Mouse (Mus musculus): ENCODE data around the gene Osbpl11. TPM values are rescaled to one million over a fixed set of nuclear protein-coding genes. Genes with fewer than 3 reads are reported as not detected.

The Osbpl11 gene
- polyA plus RNA-seq, 1 experiment from 2014 or later, result 19.7 TPM

GRCm38 (mm10) chr16:33179911-33180310 is 5.0 kb upstream of the Osbpl11 start:
- Histone ChIP-seq H3K9ac (ENCODE audit: low read depth, low read length) (no peak overlapping the region), H3K27ac (ENCODE audit: low read depth, low read length) (no peak overlapping the region), H3K9me3 (ENCODE audit: control insufficient read depth, low read length) (no peaks in the 10 kb centered on the region), H3K27me3 (ENCODE audit: control insufficient read depth, insufficient read depth, low read length) (no peaks in the 10 kb centered on the region), H3K4me1 (replicated peaks; ENCODE audit: control insufficient read depth, insufficient read depth, low read length) (no peaks in the 10 kb centered on the region), H3K4me3 (ENCODE audit: low read depth, low read length) (no peak overlapping the region), H3K4me2 (replicated peaks; ENCODE audit: low read depth, low read length) (no peak overlapping the region), H3K36me3 (ENCODE audit: control insufficient read depth, insufficient read depth, low read length) (no peaks in the 10 kb centered on the region)
- DNase-seq (ENCODE audit: low spot score) (no peak), ATAC-seq (ENCODE audit: low FRiP score) (no peak)
- WGBS, result 83% methylated on average over 3 of the region's 3 CpGs

GRCm38 (mm10) chr16:33180793-33181192 is 4.1 kb upstream of the Osbpl11 start:
- Histone ChIP-seq H3K27me3 (ENCODE audit: control insufficient read depth, insufficient read depth, low read length) (no peaks in the 10 kb centered on the region), H3K9me3 (ENCODE audit: control insufficient read depth, low read length) (no peaks in the 10 kb centered on the region), H3K4me2 (replicated peaks; ENCODE audit: low read depth, low read length) (no peak overlapping the region), H3K4me3 (ENCODE audit: low read depth, low read length) (no peak overlapping the region), H3K27ac (ENCODE audit: low read depth, low read length) (no peak overlapping the region), H3K9ac (ENCODE audit: low read depth, low read length) (no peak overlapping the region), H3K4me1 (replicated peaks; ENCODE audit: control insufficient read depth, insufficient read depth, low read length) (no peaks in the 10 kb centered on the region; the same call in 1 of the 2 replicates), H3K36me3 (ENCODE audit: control insufficient read depth, insufficient read depth, low read length) (no peaks in the 10 kb centered on the region)
- 70% methylated on average over 3 of the region's 3 CpGs for WGBS
- DNase-seq (ENCODE audit: low spot score) (no peak), ATAC-seq (ENCODE audit: low FRiP score) (no peak)

GRCm38 (mm10) chr16:33185261-33186046 is 583 bp downstream of the Osbpl11 start:
- H3K27me3 ChIP-seq (ENCODE audit: control insufficient read depth, insufficient read depth, low read length), result no peaks in the 10 kb centered on the region
- peak overlapping the region; percentile 79 for H3K27ac ChIP-seq (ENCODE audit: low read depth, low read length)
- peak; percentile 86 for ATAC-seq (ENCODE audit: low FRiP score)
- peak overlapping the region; percentile 92 for H3K4me2 ChIP-seq (replicated peaks; ENCODE audit: low read depth, low read length)
- H3K36me3 ChIP-seq (ENCODE audit: control insufficient read depth, insufficient read depth, low read length), result no peaks in the 10 kb centered on the region
- peaks cover 3% of the 10 kb centered on the region; the same call in 1 of the 2 replicates for H3K4me1 ChIP-seq (replicated peaks; ENCODE audit: control insufficient read depth, insufficient read depth, low read length)
- DNase-seq (ENCODE audit: low spot score), result peak; percentile 42
- H3K9me3 ChIP-seq (ENCODE audit: control insufficient read depth, low read length), result no peaks in the 10 kb centered on the region
- peak overlapping the region; percentile 86 for H3K4me3 ChIP-seq (ENCODE audit: low read depth, low read length)
- under 1% methylated on average over 48 of the region's 59 CpGs for WGBS
- H3K9ac ChIP-seq (ENCODE audit: low read depth, low read length), result peak overlapping the region; percentile 87

GRCm38 (mm10) chr16:33186134-33186533 is 1.3 kb downstream of the Osbpl11 start:
- H3K27ac ChIP-seq (ENCODE audit: low read depth, low read length), result no peak overlapping the region
- DNase-seq (ENCODE audit: low spot score), result peak; percentile 11
- peak overlapping the region; percentile 92 for H3K4me2 ChIP-seq (replicated peaks; ENCODE audit: low read depth, low read length)
- H3K4me1 ChIP-seq (replicated peaks; ENCODE audit: control insufficient read depth, insufficient read depth, low read length), result peaks cover 3% of the 10 kb centered on the region; the same call in 1 of the 2 replicates
- 32% methylated on average over 4 of the region's 4 CpGs for WGBS
- no peaks in the 10 kb centered on the region for H3K36me3 ChIP-seq (ENCODE audit: control insufficient read depth, insufficient read depth, low read length)
- no peaks in the 10 kb centered on the region for H3K27me3 ChIP-seq (ENCODE audit: control insufficient read depth, insufficient read depth, low read length)
- H3K9me3 ChIP-seq (ENCODE audit: control insufficient read depth, low read length), result no peaks in the 10 kb centered on the region
- H3K9ac ChIP-seq (ENCODE audit: low read depth, low read length), result peak overlapping the region; percentile 87
- no peak for ATAC-seq (ENCODE audit: low FRiP score)
- peak overlapping the region; percentile 86 for H3K4me3 ChIP-seq (ENCODE audit: low read depth, low read length)

GRCm38 (mm10) chr16:33188076-33188475 is 3.2 kb downstream of the Osbpl11 start:
- Histone ChIP-seq H3K4me3 (ENCODE audit: low read depth, low read length) (no peak overlapping the region), H3K27me3 (ENCODE audit: control insufficient read depth, insufficient read depth, low read length) (no peaks in the 10 kb centered on the region), H3K36me3 (ENCODE audit: control insufficient read depth, insufficient read depth, low read length) (no peaks in the 10 kb centered on the region), H3K4me1 (replicated peaks; ENCODE audit: control insufficient read depth, insufficient read depth, low read length) (peaks cover 3% of the 10 kb centered on the region; the same call in 1 of the 2 replicates), H3K9ac (ENCODE audit: low read depth, low read length) (no peak overlapping the region), H3K9me3 (ENCODE audit: control insufficient read depth, low read length) (no peaks in the 10 kb centered on the region), H3K27ac (ENCODE audit: low read depth, low read length) (no peak overlapping the region), H3K4me2 (replicated peaks; ENCODE audit: low read depth, low read length) (no peak overlapping the region)
- 44% methylated on average over 3 of the region's 3 CpGs for WGBS
- DNase-seq (ENCODE audit: low spot score) (no peak), ATAC-seq (ENCODE audit: low FRiP score) (no peak)

- no peaks in the 10 kb centered on the region for H3K4me1 ChIP-seq (replicated peaks; ENCODE audit: control insufficient read depth, insufficient read depth, low read length)
- H3K36me3 ChIP-seq (ENCODE audit: control insufficient read depth, insufficient read depth, low read length), result no peaks in the 10 kb centered on the region
- ATAC-seq (ENCODE audit: low FRiP score), result no peak
- no peak overlapping the region for H3K4me2 ChIP-seq (replicated peaks; ENCODE audit: low read depth, low read length)
- no peak overlapping the region for H3K27ac ChIP-seq (ENCODE audit: low read depth, low read length)
- no peaks in the 10 kb centered on the region for H3K9me3 ChIP-seq (ENCODE audit: control insufficient read depth, low read length)
- H3K27me3 ChIP-seq (ENCODE audit: control insufficient read depth, insufficient read depth, low read length), result no peaks in the 10 kb centered on the region
- WGBS, result 83% methylated on average over 2 of the region's 2 CpGs
- DNase-seq (ENCODE audit: low spot score), result no peak
- no peak overlapping the region for H3K9ac ChIP-seq (ENCODE audit: low read depth, low read length)
- H3K4me3 ChIP-seq (ENCODE audit: low read depth, low read length), result no peak overlapping the region
These were observed 6.8 kb downstream of the Osbpl11 start for GRCm38 (mm10) chr16:33191671-33192091.

- no peak overlapping the region for H3K4me2 ChIP-seq (replicated peaks; ENCODE audit: low read depth, low read length)
These were observed 7.4 kb downstream of the Osbpl11 start for GRCm38 (mm10) chr16:33192280-33192679.

GRCm38 (mm10) chr16:33193649-33194048 is 8.8 kb downstream of the Osbpl11 start:
- no peak for ATAC-seq (ENCODE audit: low FRiP score)
- Histone ChIP-seq H3K27ac (ENCODE audit: low read depth, low read length) (no peak overlapping the region), H3K4me1 (replicated peaks; ENCODE audit: control insufficient read depth, insufficient read depth, low read length) (no peaks in the 10 kb centered on the region), H3K4me3 (ENCODE audit: low read depth, low read length) (no peak overlapping the region), H3K4me2 (replicated peaks; ENCODE audit: low read depth, low read length) (no peak overlapping the region), H3K9ac (ENCODE audit: low read depth, low read length) (no peak overlapping the region), H3K27me3 (ENCODE audit: control insufficient read depth, insufficient read depth, low read length) (no peaks in the 10 kb centered on the region), H3K9me3 (ENCODE audit: control insufficient read depth, low read length) (no peaks in the 10 kb centered on the region), H3K36me3 (ENCODE audit: control insufficient read depth, insufficient read depth, low read length) (no peaks in the 10 kb centered on the region)
- 50% methylated on average over 2 of the region's 2 CpGs for WGBS
- peak; percentile 54 for DNase-seq (ENCODE audit: low spot score)

More at GRCm38 (mm10) chr16:33192280-33192679, 7.4 kb downstream of the Osbpl11 start:
- no peaks in the 10 kb centered on the region for H3K36me3 ChIP-seq (ENCODE audit: control insufficient read depth, insufficient read depth, low read length)
- H3K9me3 ChIP-seq (ENCODE audit: control insufficient read depth, low read length), result no peaks in the 10 kb centered on the region
- no peaks in the 10 kb centered on the region for H3K27me3 ChIP-seq (ENCODE audit: control insufficient read depth, insufficient read depth, low read length)
- no peak for ATAC-seq (ENCODE audit: low FRiP score)
- 85% methylated on average over 2 of the region's 2 CpGs for WGBS
- H3K9ac ChIP-seq (ENCODE audit: low read depth, low read length), result no peak overlapping the region
- H3K4me3 ChIP-seq (ENCODE audit: low read depth, low read length), result no peak overlapping the region
- no peak for DNase-seq (ENCODE audit: low spot score)
- H3K27ac ChIP-seq (ENCODE audit: low read depth, low read length), result no peak overlapping the region
- H3K4me1 ChIP-seq (replicated peaks; ENCODE audit: control insufficient read depth, insufficient read depth, low read length), result no peaks in the 10 kb centered on the region

Data from hindbrain, embryonic 11.5 days (tissue).